Mouse (Mus musculus) thymus, adult 2 months (tissue): Measurements from ENCODE around the gene Lat.

ENCODE experiments used
- CTCF ChIP-seq: fragments of 200-500 bp; IDR thresholded peaks from 2 replicates; pipeline ENCODE4 v1.5.1; 2012; ENCODE audit warnings: mild to moderate bottlenecking, control low read depth, low read length, moderate library complexity, borderline replicate concordance; ENCODE audit not compliant: control insufficient read depth, poor library complexity, insufficient read depth; ENCODE audit errors: extremely low read depth
- POLR2A ChIP-seq: fragments of 200-500 bp; IDR thresholded peaks from 2 replicates; pipeline ENCODE4 v1.6.1; 2012; ENCODE audit warnings: mild to moderate bottlenecking, low read length, control low read depth, moderate library complexity; ENCODE audit not compliant: control insufficient read depth, poor library complexity, insufficient read depth; ENCODE audit errors: extremely low read depth

GRCm38 (mm10) chr7:126340896-126341295 lies 28.5 kb downstream of the Lat start:
- TF ChIP-seq CTCF, result no peak
- TF ChIP-seq POLR2A, result no peak
